Mouse (Mus musculus) cerebral cortex, adult 2 months (tissue): ENCODE data around the gene Gm49378.

Experiments used
- WGBS: fragments of 180-500 bp; shearing (Covaris S2); methylation state at CpG from one replicate; pipeline ENCODE4 v1.1.7; 2018; 5-methylcytosine and 5-hydroxymethylcytosine counted together

Gm49378 gene

GRCm38 (mm10) chr14:55634874-55635522 lies 2.7 kb downstream of the Gm49378 start:
- WGBS, result 3% methylated on average over 23 of the region's 23 CpGs

GRCm38 (mm10) chr14:55629312-55629711 lies 8.4 kb downstream of the Gm49378 start:
- WGBS, result 42% methylated on average over 5 of the region's 5 CpGs

GRCm38 (mm10) chr14:55628077-55628827 lies 9.4 kb downstream of the Gm49378 start:
- 92% methylated on average over 27 of the region's 27 CpGs for WGBS

GRCm38 (mm10) chr14:55618486-55619195 lies 19.1 kb downstream of the Gm49378 start:
- WGBS, result 49% methylated on average over 22 of the region's 22 CpGs

GRCm38 (mm10) chr14:55617822-55618221 lies 19.9 kb downstream of the Gm49378 start, which contains the start of gene Rec8:
Rec8 (plus strand) TSS chr14:55618037.
- 31% methylated on average over 21 of the region's 21 CpGs for WGBS

GRCm38 (mm10) chr14:55616844-55617243 lies 20.9 kb downstream of the Gm49378 start:
- 79% methylated on average over 2 of the region's 2 CpGs for WGBS

- WGBS, result 74% methylated on average over 2 of the region's 2 CpGs
Observed at GRCm38 (mm10) chr14:55615876-55616275, 21.8 kb downstream of the Gm49378 start.

GRCm38 (mm10) chr14:55614565-55615178 lies 23.0 kb downstream of the Gm49378 start:
- WGBS, result 80% methylated on average over 7 of the region's 7 CpGs

GRCm38 (mm10) chr14:55613346-55613745 lies 24.3 kb downstream of the Gm49378 start:
- 54% methylated on average over 6 of the region's 6 CpGs for WGBS

- 95% methylated on average over 6 of the region's 6 CpGs for WGBS
Observed at GRCm38 (mm10) chr14:55608339-55608738, 29.4 kb downstream of the Gm49378 start.

GRCm38 (mm10) chr14:55605743-55606459 lies 31.8 kb downstream of the Gm49378 start:
- WGBS, result 95% methylated on average over 16 of the region's 16 CpGs

GRCm38 (mm10) chr14:55604823-55605222 lies 32.9 kb downstream of the Gm49378 start:
- WGBS, result 93% methylated on average over 11 of the region's 11 CpGs

- WGBS, result 19% methylated on average over 19 of the region's 19 CpGs
Observed at GRCm38 (mm10) chr14:55603633-55604576, 33.8 kb downstream of the Gm49378 start.

GRCm38 (mm10) chr14:55603271-55603632 lies 34.4 kb downstream of the Gm49378 start, which contains the start of gene Irf9:
Irf9 (plus strand) TSS chr14:55603571.
- 88% methylated on average over 7 of the region's 7 CpGs for WGBS

- WGBS, result 96% methylated on average over 21 of the region's 21 CpGs
Observed at GRCm38 (mm10) chr14:55598521-55599390, 38.9 kb downstream of the Gm49378 start.

GRCm38 (mm10) chr14:55596036-55596690 lies 41.5 kb downstream of the Gm49378 start:
- 68% methylated on average over 13 of the region's 13 CpGs for WGBS

- WGBS, result 3% methylated on average over 16 of the region's 16 CpGs
Observed at GRCm38 (mm10) chr14:55592226-55592625, 45.5 kb downstream of the Gm49378 start.

- WGBS, result under 1% methylated on average over 33 of the region's 33 CpGs
Observed at GRCm38 (mm10) chr14:55591331-55591891, 46.3 kb downstream of the Gm49378 start, which contains the start of gene Rnf31. Rnf31 (plus strand) TSS chr14:55591708.
